31 mouse cellular contexts compared by ENCODE assay signal in the genomic region with DNA sequence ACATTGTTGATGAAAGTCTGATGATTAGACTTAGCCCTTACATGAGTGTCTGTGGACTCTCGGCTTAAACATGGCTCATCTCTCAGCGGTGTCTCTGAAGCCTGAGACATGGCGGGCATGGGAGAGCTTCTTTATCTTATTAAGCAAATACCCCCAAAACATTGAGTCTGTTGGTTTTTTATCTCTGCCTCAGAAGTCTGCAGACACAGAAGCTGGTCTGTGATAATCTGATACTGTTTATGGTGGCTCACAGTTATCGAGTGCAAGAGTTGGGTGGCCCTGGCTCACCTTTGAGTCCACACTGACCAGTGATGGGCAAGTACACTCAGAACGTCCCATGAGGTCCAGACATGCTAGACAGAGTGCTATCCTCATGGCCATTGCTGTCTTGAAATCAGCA. TPM values are rescaled to one million over a fixed set of nuclear protein-coding genes. Genes with fewer than 3 reads are reported as not detected.
DNase-seq lines count a peak whose midpoint lies in the region; ATAC-seq lines count a peak whose summit lies in the region.
"Had no signal": no experiment of that assay in that cellular context is flagged by ENCODE, and none has a peak within 500 bp of the region (broad histone marks: within the 10 kb centered on the region; RNA-seq: fewer than 3 reads in every experiment).

No protein-coding gene starts in this region.

- no peak overlapping the region for H3K9ac ChIP-seq in midbrain, embryonic 11.5 days (ENCODE audit: low read length)
- no peak overlapping the region for H3K9ac ChIP-seq in midbrain, embryonic 15.5 days
- H3K9ac ChIP-seq in liver, embryonic 15.5 days: no peak overlapping the region
- H3K9ac ChIP-seq: embryonic facial prominence, embryonic 13.5 days; forebrain, embryonic 12.5 days; forebrain, postnatal 0 days; heart, embryonic 13.5 days; hindbrain, embryonic 15.5 days; neural tube, embryonic 13.5 days had no signal

- H3K4me3 ChIP-seq in midbrain, embryonic 11.5 days (ENCODE audit: low read depth, low read length): no peak overlapping the region
- no peak overlapping the region for H3K4me3 ChIP-seq in midbrain, embryonic 15.5 days
- no peak overlapping the region for H3K4me3 ChIP-seq in liver, embryonic 15.5 days (replicated peaks)
- H3K4me3 ChIP-seq: embryonic facial prominence, embryonic 13.5 days; erythroblast, embryonic 14.5 days; forebrain, embryonic 12.5 days; heart, embryonic 13.5 days; hindbrain, embryonic 15.5 days; layer of hippocampus, adult 2 months; midbrain, embryonic 10.5 days; myocyte; neural tube, embryonic 13.5 days had no signal

- no peaks in the 10 kb centered on the region for H3K4me1 ChIP-seq in midbrain, embryonic 11.5 days (ENCODE audit: control insufficient read depth, insufficient read depth, low read length)
- no peaks in the 10 kb centered on the region for H3K4me1 ChIP-seq in midbrain, embryonic 15.5 days
- H3K4me1 ChIP-seq in liver, embryonic 15.5 days (replicated peaks): peaks cover 44% of the 10 kb centered on the region
- H3K4me1 ChIP-seq: hindbrain, embryonic 15.5 days; neural tube, embryonic 13.5 days had no signal

- no peaks in the 10 kb centered on the region for H3K9me3 ChIP-seq in midbrain, embryonic 11.5 days (ENCODE audit: control insufficient read depth, low read length)
- H3K9me3 ChIP-seq in midbrain, embryonic 15.5 days: no peaks in the 10 kb centered on the region
- H3K9me3 ChIP-seq in liver, embryonic 15.5 days (replicated peaks): no peaks in the 10 kb centered on the region
- H3K9me3 ChIP-seq: embryonic facial prominence, embryonic 13.5 days; forebrain, embryonic 12.5 days; heart, embryonic 13.5 days; hindbrain, embryonic 15.5 days; midbrain, embryonic 10.5 days; neural tube, embryonic 13.5 days had no signal

- ATAC-seq in midbrain, embryonic 11.5 days (ENCODE audit: low FRiP score): no peak
- ATAC-seq in midbrain, embryonic 15.5 days (replicated peaks): no peak
- ATAC-seq in liver, embryonic 15.5 days (ENCODE audit: insufficient read depth): peak; percentile 76
- ATAC-seq: forebrain, postnatal 0 days; inflammation-experienced regulatory T-cells, adult 6 months; lung, postnatal 0 days; Patski had no signal

- no peaks in the 10 kb centered on the region for H3K36me3 ChIP-seq in midbrain, embryonic 11.5 days (ENCODE audit: control insufficient read depth, insufficient read depth, low read length)
- H3K36me3 ChIP-seq in midbrain, embryonic 15.5 days (replicated peaks): peaks cover 22% of the 10 kb centered on the region; the same call in 1 of the 2 replicates
- peaks cover 56% of the 10 kb centered on the region for H3K36me3 ChIP-seq in liver, embryonic 15.5 days (replicated peaks)

- WGBS in midbrain, embryonic 11.5 days: 88% methylated on average over 5 of the region's 5 CpGs
- 87% methylated on average over 5 of the region's 5 CpGs for WGBS in midbrain, embryonic 15.5 days
- WGBS in liver, embryonic 15.5 days (ENCODE audit: insufficient replicate concordance): 13% methylated on average over 5 of the region's 5 CpGs

- no peaks in the 10 kb centered on the region for H3K27me3 ChIP-seq in midbrain, embryonic 11.5 days (ENCODE audit: control insufficient read depth, insufficient read depth, low read length)
- H3K27me3 ChIP-seq in midbrain, embryonic 15.5 days (replicated peaks): no peaks in the 10 kb centered on the region
- no peaks in the 10 kb centered on the region for H3K27me3 ChIP-seq in liver, embryonic 15.5 days
- H3K27me3 ChIP-seq: CH12.LX; embryonic facial prominence, embryonic 13.5 days; forebrain, embryonic 12.5 days; heart, embryonic 13.5 days; hindbrain, embryonic 15.5 days; neural tube, embryonic 13.5 days; Patski had no signal

- no peak overlapping the region for H3K4me2 ChIP-seq in midbrain, embryonic 11.5 days
- no peak overlapping the region for H3K4me2 ChIP-seq in midbrain, embryonic 15.5 days
- peak overlapping the region; percentile 32 for H3K4me2 ChIP-seq in liver, embryonic 15.5 days
- H3K4me2 ChIP-seq: embryonic facial prominence, embryonic 13.5 days; forebrain, embryonic 12.5 days; heart, embryonic 13.5 days; hindbrain, embryonic 15.5 days; neural tube, embryonic 13.5 days had no signal

- H3K27ac ChIP-seq in midbrain, embryonic 11.5 days (ENCODE audit: low read depth, low read length): no peak overlapping the region
- no peak overlapping the region for H3K27ac ChIP-seq in midbrain, embryonic 15.5 days
- H3K27ac ChIP-seq in liver, embryonic 15.5 days (replicated peaks): 0 out of 2 replicates have a peak overlapping the region, but pooled peaks have one; percentile 14
- H3K27ac ChIP-seq: embryonic facial prominence, embryonic 13.5 days; forebrain, embryonic 12.5 days; heart, embryonic 13.5 days; hindbrain, embryonic 15.5 days; layer of hippocampus, adult 2 months; macrophage; midbrain, embryonic 10.5 days; neural tube, embryonic 13.5 days had no signal

- peak; percentile 41 for DNase-seq in midbrain, embryonic 11.5 days (ENCODE audit: low spot score, missing footprints)
- peak; percentile 21 for DNase-seq in liver
- DNase-seq in cerebellum, postnatal 4 days (ENCODE audit: low spot score in 2 of 2): no peak
- no peak for DNase-seq in right cerebral cortex, postnatal 25 days
- DNase-seq in left cerebral cortex, adult 8-10 months (ENCODE audit: low spot score in 2 of 2): no peak
- no peak for DNase-seq in lung, postnatal 36 days
- DNase-seq: adrenal gland, postnatal 10 days; cerebellum, adult 11 months; cerebellum, adult 9-10 months; cerebellum, postnatal 36 days; forebrain, postnatal 0 days; heart, postnatal 10 days; kidney, adult 11 months; kidney, postnatal 14 days; thymus, postnatal 25 days had no signal

RNA-seq across cellular contexts. Expression of gene Morc3, which starts 57.3 kb away (rescaled TPM):
- polyA plus RNA-seq in midbrain, embryonic 11.5 days (2014; fragmentation: Nextera tagmentation; extraction: Ambion mirVana): 27.7 and 29.6 TPM in 2 replicates
- 32.8 and 34.1 TPM in 2 replicates for polyA plus RNA-seq in midbrain, embryonic 15.5 days (2015; fragmentation: Nextera tagmentation; extraction: Ambion mirVana)
- 16.0 and 16.1 TPM in 2 replicates for polyA plus RNA-seq in liver, embryonic 15.5 days (2015; fragmentation: Nextera tagmentation; extraction: Ambion mirVana)
- total RNA-seq in left cerebral cortex, adult 8-10 months (2022): 10 to 100 TPM; 27.7 to 34.8 (median 29.4) TPM

Comparison
In these comparisons a context has a peak if more than half of its experiments do, and no peak if none do; other contexts are left out.
1. DNase-seq: peak in midbrain, embryonic 11.5 days (single experiment) and liver (single experiment); none in cerebellum, postnatal 4 days (0 of 2), right cerebral cortex, postnatal 25 days (single experiment), left cerebral cortex, adult 8-10 months (0 of 2) and lung, postnatal 36 days (single experiment).